Mouse (Mus musculus) erythroblast, adult 5-6 weeks (primary cell): ENCODE measurements around the gene Rel. TPM values are rescaled to one million over a fixed set of nuclear protein-coding genes. Genes with fewer than 3 reads are reported as not detected.
"Not testable (repeated sequence)": the region's sequence is repeated elsewhere in the genome, so short reads cannot be mapped to it uniquely, and the experiment has no call there.

ENCODE experiments used
- ATAC-seq: replicated peaks from 2 replicates; pipeline ENCODE4 v1.8.0; 2016; ENCODE audit warnings: moderate number of reproducible peaks, mild to moderate bottlenecking, moderate TSS enrichment, inconsistent platforms; ENCODE audit not compliant: poor library complexity, low FRiP score, severe bottlenecking
- total RNA-seq, 2 experiments: library from RNA; stranded (forward) in 1 of 2; stranded (reverse) in 1 of 2; fragments of 150-400 nt in 1 of 2; fragments of 200-764, 138-1000 nt in 1 of 2; gene quantifications; 2 replicates each; pipeline versions ENCODE4 v1.2.3 to v1.2.4; 2015 to 2017; ENCODE audit warnings: low replicate concordance in 2 of 2

Rel gene
- total RNA-seq (2015; ENCODE audit: low replicate concordance) (6.5 and 8.6 TPM in 2 replicates), total RNA-seq (2017; ENCODE audit: low replicate concordance) (1.3 and 1.8 TPM in 2 replicates)

DNA sequence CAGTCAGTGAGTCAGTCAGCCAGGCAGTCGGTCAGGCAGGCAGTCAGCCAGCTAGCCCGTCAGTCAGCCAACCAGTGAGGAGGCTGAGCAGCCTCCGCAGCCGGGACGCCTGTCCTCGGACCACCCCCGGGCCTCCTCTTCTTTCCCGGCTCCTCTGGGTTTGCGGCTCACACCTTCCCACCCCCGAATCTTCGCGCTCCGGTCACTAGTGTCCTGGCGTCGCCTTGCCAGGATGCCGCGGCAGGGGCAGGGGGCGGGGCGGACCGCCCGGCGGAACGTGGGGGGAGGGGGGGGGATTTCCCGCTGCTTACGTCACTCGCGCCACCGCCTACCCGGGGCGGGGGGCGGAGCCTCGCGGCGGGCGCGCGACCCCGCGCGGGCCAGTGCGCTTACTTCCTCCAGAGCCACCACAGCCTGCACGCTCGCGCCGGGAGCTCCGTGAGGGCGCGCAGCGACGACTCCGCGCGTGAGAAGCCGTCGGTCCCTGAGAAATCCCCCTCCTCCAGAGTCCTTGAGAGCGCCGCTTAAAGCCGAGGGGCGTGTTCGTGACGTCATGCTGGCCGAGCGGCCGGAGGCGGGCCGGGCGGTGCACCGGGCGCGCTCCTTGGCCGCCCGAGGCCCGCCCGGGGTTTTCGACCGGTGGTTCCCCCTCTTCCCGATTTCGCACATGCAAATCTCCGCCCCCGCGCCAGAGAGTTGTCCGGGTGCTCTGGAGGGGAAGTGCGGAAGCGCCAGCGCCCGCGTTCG is at the start of gene Rel:
Gene Rel (minus strand): TSS at position 211 of the 747 bp plus-strand sequence.
- ATAC-seq, result peak; percentile 46; the same call in 1 of the 2 replicates

DNA sequence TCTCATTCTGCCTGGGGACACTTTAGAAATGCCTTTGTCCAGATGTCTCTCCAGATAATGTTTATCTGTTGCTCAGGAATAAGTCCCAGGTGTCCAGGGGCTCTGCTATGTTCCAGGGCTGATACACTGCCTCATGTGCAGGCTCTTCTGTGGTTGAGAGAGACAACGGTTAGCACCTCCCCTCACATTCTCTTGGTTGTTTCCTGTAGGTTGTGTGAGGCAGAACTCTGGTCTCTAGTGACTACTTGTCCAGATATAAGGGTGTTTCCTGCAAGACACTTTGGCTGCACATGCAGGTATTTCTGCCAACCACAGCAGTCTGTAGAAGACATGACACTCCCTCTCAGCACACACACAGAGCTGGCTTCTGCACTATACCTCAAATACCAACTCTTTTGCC is 48.0 kb upstream of the Rel start:
- ATAC-seq, result no peak

GRCm38 (mm10) chr11:23810741-23811140 is 40.0 kb upstream of the Rel start:
- ATAC-seq, result no peak

GRCm38 (mm10) chr11:23805716-23806115 is 34.9 kb upstream of the Rel start:
- ATAC-seq, result no peak

GRCm38 (mm10) chr11:23803136-23803535 is 32.4 kb upstream of the Rel start:
- no peak for ATAC-seq

- no peak for ATAC-seq
Observed at GRCm38 (mm10) chr11:23802256-23802655, 31.5 kb upstream of the Rel start.

DNA sequence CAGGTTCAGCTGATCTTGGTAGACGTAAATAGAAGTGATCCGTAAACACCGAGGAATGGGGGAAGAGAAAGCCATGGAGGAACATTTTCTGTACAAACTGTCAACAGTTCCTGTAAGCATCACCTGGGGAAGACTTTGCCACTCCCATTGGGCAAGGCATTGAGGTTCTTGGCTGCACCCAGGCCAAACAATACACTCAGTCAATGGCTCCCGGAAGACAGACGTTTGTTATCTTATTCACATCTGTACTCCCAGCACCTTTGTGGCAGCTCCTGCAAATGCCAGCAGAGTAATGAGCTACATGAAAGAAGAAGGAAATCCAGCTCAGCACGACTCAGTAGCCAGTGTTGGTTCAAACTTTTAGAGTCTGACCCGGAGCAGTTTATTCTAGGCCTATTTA is 31.1 kb upstream of the Rel start:
- no peak for ATAC-seq

GRCm38 (mm10) chr11:23783677-23784076 is 12.9 kb upstream of the Rel start:
- not testable (repeated sequence) for ATAC-seq

DNA sequence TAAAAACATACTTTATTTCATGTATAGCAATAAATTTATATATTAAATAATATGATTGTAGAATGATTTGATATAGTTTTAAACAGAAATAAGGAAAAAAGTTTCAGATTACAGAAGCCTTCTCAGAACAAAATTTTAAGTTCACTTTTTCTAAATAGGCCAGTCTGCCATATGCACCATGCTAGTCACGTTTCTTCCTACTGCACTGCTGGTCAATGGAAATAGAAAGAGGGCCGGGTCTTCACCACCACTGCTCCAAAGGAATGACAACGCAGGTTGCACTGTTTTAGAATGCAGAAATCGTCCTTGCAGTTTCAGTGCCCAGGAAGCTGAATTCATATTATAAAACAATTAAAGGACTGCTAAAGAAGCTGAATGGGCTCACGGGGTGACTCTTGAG is 12.3 kb upstream of the Rel start:
- ATAC-seq, result no peak

DNA sequence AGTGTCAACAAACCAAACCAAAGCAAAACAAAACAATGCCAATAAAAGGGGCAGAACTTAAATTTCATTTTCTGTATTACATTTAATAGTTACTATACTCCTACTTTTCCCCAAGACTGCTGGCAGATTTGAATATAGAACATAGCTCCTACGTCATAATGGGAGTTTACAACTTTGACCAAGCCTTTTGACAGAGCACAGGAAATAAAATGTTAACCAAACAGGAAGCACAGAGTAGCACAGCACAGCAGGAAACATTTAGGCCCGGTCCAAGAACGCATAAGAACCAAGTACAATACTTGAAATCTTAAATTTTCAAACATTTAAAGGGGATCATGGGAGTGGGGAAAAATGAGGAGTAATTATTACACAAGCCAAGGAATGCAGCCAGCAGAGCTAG is 11.3 kb upstream of the Rel start:
- no peak for ATAC-seq

DNA sequence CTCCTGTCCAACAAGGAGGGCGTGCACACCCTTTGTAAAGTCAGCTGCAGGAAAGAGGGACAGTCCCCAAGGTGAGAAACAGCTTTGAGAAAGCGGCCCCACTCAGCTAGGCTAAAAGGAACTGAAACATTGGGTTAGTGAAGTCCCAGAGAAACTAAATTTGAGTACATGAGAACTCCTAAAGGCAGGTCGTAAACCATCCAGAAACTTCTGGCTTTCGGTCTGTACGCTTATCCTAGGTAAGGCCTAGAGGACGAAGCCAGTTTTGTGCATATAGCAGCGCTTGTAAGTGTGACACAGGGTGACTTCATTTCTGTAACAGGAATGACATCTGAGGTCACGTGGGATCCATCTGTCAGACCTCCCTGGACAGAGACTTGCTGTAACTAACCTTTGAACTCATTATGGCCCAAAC is 8.0 kb upstream of the Rel start:
- no peak for ATAC-seq

GRCm38 (mm10) chr11:23772471-23772870 is 1.7 kb upstream of the Rel start:
- ATAC-seq, result no peak

DNA sequence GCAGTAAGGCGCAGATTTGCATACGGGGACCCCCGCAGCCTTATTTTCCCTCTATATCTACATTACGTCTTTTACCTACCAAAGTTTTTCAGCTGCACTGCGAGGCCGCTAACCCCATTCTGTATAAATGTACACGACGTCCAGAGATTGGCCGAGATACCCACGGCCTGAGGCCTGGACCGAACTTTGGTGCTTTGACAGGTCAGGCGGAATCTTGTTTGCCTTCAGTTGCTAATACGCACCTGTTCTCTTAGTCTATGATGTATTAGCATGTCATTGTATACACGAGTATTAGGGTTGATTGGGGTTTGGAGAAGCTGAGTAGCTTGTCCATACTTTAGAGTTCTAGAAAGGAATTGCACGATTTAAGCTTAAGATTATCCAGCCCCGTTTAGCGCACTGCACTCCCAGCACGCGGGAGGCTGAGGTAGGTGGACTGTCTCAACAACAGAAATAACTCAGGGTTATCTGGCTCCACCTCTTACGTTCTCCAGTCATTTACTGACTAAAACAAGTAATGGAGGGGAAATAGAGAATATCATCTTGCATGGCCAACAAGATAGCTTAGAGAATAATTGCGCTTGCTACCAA is 832 bp upstream of the Rel start:
- ATAC-seq, result no peak

GRCm38 (mm10) chr11:23770510-23770759 is 335 bp downstream of the Rel start:
- no peak; the same call in 1 of the 2 replicates for ATAC-seq

GRCm38 (mm10) chr11:23769686-23770509 is 872 bp downstream of the Rel start:
- ATAC-seq, result no peak; the same call in 1 of the 2 replicates

DNA sequence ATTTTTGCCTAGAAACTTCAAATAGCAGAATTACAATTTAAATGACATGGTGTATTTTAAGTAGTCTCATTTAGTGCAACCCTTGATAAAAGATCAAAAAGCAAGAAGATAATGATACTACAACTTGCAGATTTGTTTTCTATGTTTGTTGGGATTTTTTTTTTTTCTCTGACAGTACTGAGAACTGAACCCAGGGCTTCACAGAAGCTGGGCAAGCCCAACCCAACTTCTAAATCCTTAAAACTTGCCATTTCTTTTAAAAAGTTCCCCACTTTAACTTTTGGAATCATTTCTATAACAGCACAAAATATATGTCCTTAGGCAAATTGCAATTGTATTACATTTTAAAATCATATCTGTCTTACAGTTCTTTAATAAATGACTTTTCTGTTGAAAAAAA is 1.7 kb downstream of the Rel start:
- no peak for ATAC-seq

GRCm38 (mm10) chr11:23767928-23768327 is 2.8 kb downstream of the Rel start:
- ATAC-seq, result no peak

DNA sequence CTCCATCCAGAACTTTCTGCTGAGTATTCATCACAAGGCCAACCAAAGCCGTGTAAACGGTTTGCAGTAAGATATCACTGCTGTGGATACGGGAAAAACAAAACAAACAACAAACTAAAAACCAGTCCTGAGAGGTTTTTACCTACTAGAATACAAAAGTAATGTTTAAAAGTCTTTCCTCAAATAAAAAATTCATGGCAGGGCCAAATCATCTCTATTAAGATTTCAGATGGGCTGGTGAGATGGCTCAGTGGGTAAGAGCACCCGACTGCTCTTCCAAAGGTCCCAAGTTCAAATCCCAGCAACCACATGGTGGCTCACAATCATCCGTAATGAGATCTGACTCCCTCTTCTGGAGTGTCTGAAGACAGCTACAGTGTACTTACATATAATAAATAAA is 3.4 kb downstream of the Rel start:
- ATAC-seq, result not testable (repeated sequence)

- no peak for ATAC-seq
Observed at GRCm38 (mm10) chr11:23762635-23763034, 8.1 kb downstream of the Rel start.

DNA sequence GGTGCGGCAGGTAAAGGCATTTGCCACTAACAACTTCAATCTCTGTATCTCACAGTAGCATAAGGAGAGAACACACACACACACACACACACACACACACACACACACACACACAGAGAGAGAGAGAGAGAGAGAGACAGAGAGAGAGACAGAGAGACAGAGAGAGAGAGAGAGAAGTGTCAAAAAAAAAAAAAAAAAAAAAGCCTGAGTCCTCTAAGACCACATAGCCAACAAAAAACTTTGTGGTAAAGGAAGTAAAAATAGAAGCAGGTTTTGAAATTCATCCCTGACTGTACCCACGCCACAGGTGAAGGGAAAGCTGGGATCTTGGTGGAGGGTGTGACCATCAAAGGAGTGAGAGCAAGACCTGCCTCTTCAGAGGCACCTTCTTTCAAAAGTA is 12.6 kb downstream of the Rel start:
- no peak for ATAC-seq

- ATAC-seq, result no peak
Observed at GRCm38 (mm10) chr11:23754329-23754728, 16.4 kb downstream of the Rel start.
